Mouse (Mus musculus): ENCODE data around the gene Kif7.

The Kif7 gene

DNA sequence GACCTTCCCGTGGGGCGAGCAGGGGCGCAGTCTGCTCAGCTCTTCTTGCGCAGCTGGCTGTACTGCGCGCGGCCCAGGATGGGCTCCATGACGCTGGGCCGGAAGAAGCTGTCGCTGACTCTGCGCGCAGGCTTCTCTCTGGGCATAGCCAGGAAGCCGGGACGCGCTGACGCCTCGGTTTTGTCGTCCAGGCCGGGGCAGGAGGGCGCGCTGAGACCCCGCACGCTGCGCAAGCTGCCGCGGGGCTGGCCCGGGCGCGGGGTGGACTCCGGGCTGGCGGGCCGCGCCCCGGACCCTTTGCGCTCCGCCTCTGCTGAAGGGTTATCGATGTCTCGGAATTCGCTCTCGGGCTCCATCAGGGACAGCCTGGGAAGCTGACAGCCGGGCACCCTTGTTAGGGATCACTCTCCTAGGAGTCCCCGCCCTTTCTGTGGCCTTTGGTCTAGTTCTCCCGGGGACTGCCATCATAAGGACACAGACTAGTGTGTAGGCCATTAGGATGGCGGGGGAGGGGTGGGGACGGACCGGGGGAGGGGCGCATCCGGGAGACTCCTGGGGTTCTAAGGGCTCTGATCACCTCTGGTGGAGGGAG, 6.0 kb upstream of the Kif7 start:
- peak; percentile 62 for DNase-seq (ENCODE audit: low spot score)

GRCm38 (mm10) chr7:79710831-79711230, 4.7 kb downstream of the Kif7 start:
- DNase-seq (ENCODE audit: low spot score), result no peak

GRCm38 (mm10) chr7:79710130-79710607, 5.4 kb downstream of the Kif7 start:
- DNase-seq (ENCODE audit: low spot score), result no peak

GRCm38 (mm10) chr7:79705210-79705609, 10.3 kb downstream of the Kif7 start:
- no peak for DNase-seq (ENCODE audit: low spot score)

GRCm38 (mm10) chr7:79702755-79703154, 12.8 kb downstream of the Kif7 start:
- no peak for DNase-seq (ENCODE audit: low spot score)

- no peak for DNase-seq (ENCODE audit: low spot score)
Measured at GRCm38 (mm10) chr7:79696495-79696894, 19.0 kb downstream of the Kif7 start.

GRCm38 (mm10) chr7:79680231-79680630, 35.3 kb downstream of the Kif7 start:
- DNase-seq (ENCODE audit: low spot score), result no peak

DNA sequence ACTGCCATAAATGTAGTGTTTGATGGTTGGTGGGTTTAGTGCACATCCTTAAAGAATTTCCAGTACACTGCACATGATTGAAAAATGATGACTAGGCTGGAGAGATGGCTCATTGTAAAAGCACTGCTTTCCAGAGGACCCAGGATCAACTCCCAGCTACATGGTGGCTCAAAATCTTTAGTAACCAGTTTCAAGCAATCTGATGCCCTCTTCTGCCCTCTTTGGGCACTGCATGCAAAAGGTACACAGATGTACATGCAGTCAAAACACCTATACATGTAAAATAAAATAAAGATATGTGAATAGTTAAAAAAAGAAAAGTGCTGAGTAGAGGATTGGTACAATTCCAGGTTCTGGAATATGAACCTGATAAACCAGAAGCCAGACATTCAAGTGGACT, 36.3 kb downstream of the Kif7 start:
- no peak for DNase-seq (ENCODE audit: low spot score)

- no peak for DNase-seq (ENCODE audit: low spot score)
Measured at GRCm38 (mm10) chr7:79670900-79671604, 44.5 kb downstream of the Kif7 start.

DNA sequence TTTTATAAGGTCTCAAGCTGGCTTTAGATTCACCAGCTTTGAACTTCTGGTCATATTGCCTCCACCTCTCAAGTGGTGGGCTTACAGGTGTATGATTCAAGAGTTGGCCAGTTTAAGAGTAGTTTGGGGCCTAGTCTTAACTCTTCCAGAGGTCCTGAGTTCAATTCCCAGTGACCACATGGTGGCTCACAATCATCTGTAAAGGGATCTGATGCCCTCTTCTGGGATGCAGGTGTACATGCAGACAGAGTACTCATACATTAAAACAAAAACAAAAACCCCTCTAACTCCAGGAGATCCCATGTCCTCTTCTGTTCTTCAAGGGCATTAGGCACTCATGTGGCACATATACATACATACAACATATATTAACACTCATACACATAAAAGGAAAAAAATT, 48.8 kb downstream of the Kif7 start:
- DNase-seq (ENCODE audit: low spot score), result no peak

- no peak for DNase-seq (ENCODE audit: low spot score)
Measured at GRCm38 (mm10) chr7:79661253-79661890, 54.1 kb downstream of the Kif7 start.

DNA sequence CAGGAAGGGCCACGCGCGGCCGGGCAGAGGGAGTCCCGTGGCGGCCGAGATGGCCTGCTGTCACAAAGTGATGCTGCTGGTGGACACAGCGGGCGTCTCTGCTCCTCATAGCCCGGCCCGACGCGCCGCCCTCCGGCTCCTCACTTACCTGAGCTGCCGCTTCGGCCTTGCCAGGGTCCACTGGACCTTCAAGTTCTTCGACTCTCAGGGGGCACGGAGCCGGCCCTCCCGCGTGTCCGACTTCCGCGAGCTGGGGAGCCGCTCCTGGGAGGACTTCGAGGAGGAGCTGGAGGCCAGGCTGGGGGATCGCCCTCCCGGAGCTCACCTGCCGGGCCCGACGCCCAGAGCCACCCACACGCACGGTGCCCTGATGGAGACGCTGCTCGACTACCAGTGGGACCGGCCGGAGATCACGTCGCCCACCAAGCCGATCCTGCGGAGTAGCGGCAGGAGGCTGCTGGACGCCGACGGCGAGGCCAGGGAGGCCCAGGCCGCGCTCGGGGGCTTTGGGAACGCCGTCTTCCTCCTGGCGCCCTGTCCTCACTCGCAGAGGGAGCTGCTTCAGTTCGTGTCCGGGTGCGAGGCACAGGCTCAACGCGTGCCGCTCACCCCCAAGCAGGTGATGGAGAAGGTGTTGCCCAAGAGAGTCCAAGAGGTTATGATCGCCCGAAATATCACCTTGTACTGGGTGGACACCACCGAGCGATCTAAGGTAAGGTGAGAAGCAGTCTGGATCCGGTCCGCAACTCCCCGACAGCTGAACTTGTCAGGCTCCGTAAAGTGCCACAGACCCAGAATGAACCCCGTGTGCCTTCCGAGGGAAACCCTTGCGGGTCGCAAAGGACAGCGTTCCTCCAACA, 55.0 kb downstream of the Kif7 start:
- DNase-seq (ENCODE audit: low spot score), result no peak

GRCm38 (mm10) chr7:79659578-79660290, 55.8 kb downstream of the Kif7 start, which contains the start of gene Ticrr:
TSS of gene Ticrr (plus strand) at chr7:79660196.
- DNase-seq (ENCODE audit: low spot score), result peak; percentile 99

DNA sequence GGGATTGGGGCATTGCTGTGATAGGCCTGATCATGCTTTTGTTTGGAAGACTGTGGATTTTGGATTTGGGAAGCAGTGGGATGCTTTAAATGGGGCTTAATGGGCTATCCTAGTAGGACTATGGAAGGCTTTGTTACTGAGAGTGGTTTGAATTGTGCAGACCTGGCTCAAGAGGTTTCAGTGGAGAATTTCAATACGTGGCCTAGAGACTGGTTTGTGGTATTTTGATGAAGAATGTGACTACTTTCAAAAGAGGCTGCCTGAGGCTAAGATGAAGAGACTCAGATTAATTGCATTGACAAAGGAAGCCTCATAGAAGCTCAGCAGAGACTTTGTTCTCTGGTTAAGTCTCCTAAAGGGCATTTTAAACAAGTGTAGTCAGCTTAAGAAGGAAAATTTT, 60.9 kb downstream of the Kif7 start:
- DNase-seq (ENCODE audit: low spot score), result no peak

DNA sequence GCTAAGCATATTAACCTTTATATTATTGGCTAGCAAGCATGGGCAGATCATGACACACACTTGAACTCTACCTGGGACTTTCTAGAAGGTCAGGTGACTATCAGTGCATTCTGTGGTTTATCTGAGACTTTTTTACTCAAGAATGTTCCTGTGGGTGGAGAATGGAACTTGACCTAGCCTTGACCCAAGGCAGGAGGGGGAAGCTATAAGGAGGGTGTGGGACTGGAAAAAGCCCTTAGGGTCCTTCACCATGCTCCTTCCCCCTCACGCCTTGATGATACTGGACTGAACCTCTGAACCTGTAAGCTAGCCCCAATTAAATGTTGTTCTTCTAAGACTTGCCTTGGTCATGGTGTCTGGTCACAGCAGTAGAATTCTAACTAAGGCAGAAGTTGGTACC, 61.3 kb downstream of the Kif7 start:
- DNase-seq (ENCODE audit: low spot score), result no peak

DNA sequence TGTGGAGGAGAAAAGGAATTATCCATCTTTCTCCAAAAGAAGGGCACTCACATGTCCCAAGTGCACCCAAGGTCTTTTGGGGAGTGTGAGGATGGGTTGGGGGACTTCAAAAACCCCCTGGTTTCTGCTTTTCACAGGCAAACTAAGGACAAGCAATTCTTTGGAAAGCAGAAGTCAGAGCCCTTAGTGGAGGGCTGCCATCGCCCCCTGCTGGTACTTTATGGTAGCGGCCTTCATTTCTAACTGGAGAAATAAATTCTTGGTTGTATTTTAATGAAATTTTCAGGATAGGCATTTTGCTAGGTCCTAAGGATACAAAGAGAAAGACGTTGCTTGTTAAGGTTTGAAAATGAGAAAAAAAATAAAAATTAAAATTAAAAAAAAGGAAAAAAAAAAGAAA, 66.5 kb downstream of the Kif7 start:
- DNase-seq (ENCODE audit: low spot score), result peak; percentile 30
